ENCODE assay signal across 31 mouse cellular contexts in genomic region chr2:147498731-147499130, GRCm38 (mm10).
"Had no signal": no experiment of that assay in that cellular context is flagged by ENCODE, and none has a peak within 500 bp of the region (broad histone marks: within the 10 kb centered on the region; RNA-seq: fewer than 3 reads in every experiment).

No protein-coding gene starts in this region.

- H3K4me2 ChIP-seq: limb, embryonic 12.5 days; limb, embryonic 13.5 days; limb, embryonic 15.5 days; liver, embryonic 11.5 days; liver, embryonic 12.5 days; liver, embryonic 13.5 days; liver, embryonic 15.5 days; lung, embryonic 14.5 days; lung, embryonic 15.5 days; midbrain, embryonic 12.5 days; midbrain, embryonic 15.5 days; neural tube, embryonic 12.5 days had no signal

- H3K9ac ChIP-seq: limb, embryonic 12.5 days; limb, embryonic 13.5 days; limb, embryonic 15.5 days; liver, embryonic 12.5 days; liver, embryonic 13.5 days; liver, embryonic 14.5 days; liver, embryonic 15.5 days; liver, postnatal 0 days; lung, embryonic 14.5 days; lung, embryonic 15.5 days; midbrain, embryonic 12.5 days; midbrain, embryonic 15.5 days; neural tube, embryonic 12.5 days had no signal

- H3K4me3 ChIP-seq: left cerebral cortex, adult 2 months; limb, embryonic 10.5 days; limb, embryonic 12.5 days; limb, embryonic 13.5 days; limb, embryonic 15.5 days; liver, embryonic 12.5 days; liver, embryonic 13.5 days; liver, embryonic 15.5 days; lung, embryonic 15.5 days; megakaryocyte, embryonic 14.5 days; midbrain, embryonic 10.5 days; midbrain, embryonic 12.5 days; midbrain, embryonic 15.5 days; myocyte; neural tube, embryonic 12.5 days had no signal

- H3K36me3 ChIP-seq: limb, embryonic 10.5 days; limb, embryonic 12.5 days; limb, embryonic 13.5 days; limb, embryonic 15.5 days; liver, embryonic 12.5 days; liver, embryonic 13.5 days; liver, embryonic 15.5 days; lung, embryonic 15.5 days; midbrain, embryonic 10.5 days; midbrain, embryonic 12.5 days; midbrain, embryonic 15.5 days; neural tube, embryonic 12.5 days had no signal

- H3K27ac ChIP-seq: left cerebral cortex, adult 2 months; limb, embryonic 10.5 days; limb, embryonic 12.5 days; limb, embryonic 13.5 days; limb, embryonic 15.5 days; liver, embryonic 12.5 days; liver, embryonic 13.5 days; liver, embryonic 14.5 days; liver, embryonic 15.5 days; lung, embryonic 15.5 days; macrophage; midbrain, embryonic 10.5 days; midbrain, embryonic 12.5 days; midbrain, embryonic 15.5 days; neural tube, embryonic 12.5 days had no signal

- H3K9me3 ChIP-seq: limb, embryonic 10.5 days; limb, embryonic 12.5 days; limb, embryonic 13.5 days; limb, embryonic 15.5 days; liver, embryonic 12.5 days; liver, embryonic 13.5 days; liver, embryonic 15.5 days; lung, embryonic 15.5 days; midbrain, embryonic 10.5 days; midbrain, embryonic 12.5 days; midbrain, embryonic 15.5 days; neural tube, embryonic 12.5 days had no signal

- ATAC-seq: liver, embryonic 12.5 days; liver, postnatal 0 days; lung, postnatal 0 days; midbrain, embryonic 15.5 days; midbrain, embryonic 16.5 days had no signal

- DNase-seq: left cerebral cortex, postnatal 4 days; liver; liver, embryonic 13.5 days; liver, postnatal 0 days; lung, adult 18-20 months; lung, adult 2 months; lung, embryonic 14.5 days; lung, postnatal 10 days; lung, postnatal 14 days; lung, postnatal 36 days; lung, postnatal 4 days; midbrain, embryonic 14.5 days had no signal

- H3K4me1 ChIP-seq: limb, embryonic 10.5 days; limb, embryonic 12.5 days; limb, embryonic 13.5 days; limb, embryonic 15.5 days; liver, embryonic 12.5 days; liver, embryonic 13.5 days; liver, embryonic 15.5 days; lung, embryonic 15.5 days; megakaryocyte, embryonic 14.5 days; midbrain, embryonic 10.5 days; midbrain, embryonic 12.5 days; midbrain, embryonic 15.5 days; neural tube, embryonic 12.5 days had no signal

- H3K27me3 ChIP-seq: liver, embryonic 12.5 days; liver, embryonic 13.5 days; liver, embryonic 15.5 days; lung, embryonic 15.5 days; megakaryocyte, embryonic 14.5 days; midbrain, embryonic 12.5 days; midbrain, embryonic 15.5 days; neural tube, embryonic 12.5 days had no signal
